Mouse (Mus musculus): ENCODE data around the gene Grhl1. TPM values are rescaled to one million over a fixed set of nuclear protein-coding genes. Genes with fewer than 3 reads are reported as not detected.

The Grhl1 gene
- polyA plus RNA-seq, 1 experiment from 2014 or later, result 0.37 TPM

GRCm38 (mm10) chr12:24654065-24654862, 82.2 kb downstream of the Grhl1 start:
- WGBS, result 88% methylated on average over 16 of the region's 16 CpGs
- Histone ChIP-seq H3K4me3 (ENCODE audit: low read depth, low read length) (no peak overlapping the region), H3K36me3 (ENCODE audit: control insufficient read depth, insufficient read depth) (peaks cover 53% of the 10 kb centered on the region), H3K27me3 (replicated peaks; ENCODE audit: control insufficient read depth, insufficient read depth, low read length) (no peaks in the 10 kb centered on the region), H3K27ac (ENCODE audit: low read depth, low read length) (no peak overlapping the region), H3K4me1 (replicated peaks; ENCODE audit: control insufficient read depth, insufficient read depth, low read length) (peaks cover 7% of the 10 kb centered on the region; the same call in 1 of the 2 replicates), H3K9me3 (ENCODE audit: control insufficient read depth) (no peaks in the 10 kb centered on the region), H3K9ac (ENCODE audit: low read depth, low read length) (no peak overlapping the region), H3K4me2 (replicated peaks; ENCODE audit: low read depth) (no peak overlapping the region)
- no peak for TF ChIP-seq CTCF (IDR thresholded peaks at IDR 0.05; ENCODE audit: low read depth)
- no peak for ATAC-seq

GRCm38 (mm10) chr12:24656436-24656835, 84.4 kb downstream of the Grhl1 start:
- H3K9me3 ChIP-seq (ENCODE audit: control insufficient read depth), result no peaks in the 10 kb centered on the region
- H3K36me3 ChIP-seq (ENCODE audit: control insufficient read depth, insufficient read depth), result peaks cover 68% of the 10 kb centered on the region
- WGBS, result 81% methylated on average over 3 of the region's 3 CpGs
- no peak overlapping the region for H3K4me2 ChIP-seq (replicated peaks; ENCODE audit: low read depth)
- no peaks in the 10 kb centered on the region for H3K4me1 ChIP-seq (replicated peaks; ENCODE audit: control insufficient read depth, insufficient read depth, low read length)
- H3K27ac ChIP-seq (ENCODE audit: low read depth, low read length), result no peak overlapping the region
- no peaks in the 10 kb centered on the region for H3K27me3 ChIP-seq (replicated peaks; ENCODE audit: control insufficient read depth, insufficient read depth, low read length)
- H3K4me3 ChIP-seq (ENCODE audit: low read depth, low read length), result no peak overlapping the region
- H3K9ac ChIP-seq (ENCODE audit: low read depth, low read length), result no peak overlapping the region
- TF ChIP-seq CTCF (IDR thresholded peaks at IDR 0.05; ENCODE audit: low read depth), result no peak
- ATAC-seq, result no peak

- no peaks in the 10 kb centered on the region for H3K4me1 ChIP-seq (replicated peaks; ENCODE audit: control insufficient read depth, insufficient read depth, low read length)
- ATAC-seq, result peak; percentile 53; the same call in 1 of the 2 replicates
- TF ChIP-seq CTCF (IDR thresholded peaks at IDR 0.05; ENCODE audit: low read depth), result no peak
- H3K4me3 ChIP-seq (ENCODE audit: low read depth, low read length), result no peak overlapping the region
- H3K36me3 ChIP-seq (ENCODE audit: control insufficient read depth, insufficient read depth), result peaks cover 68% of the 10 kb centered on the region
- H3K4me2 ChIP-seq (replicated peaks; ENCODE audit: low read depth), result no peak overlapping the region
- no peak overlapping the region for H3K9ac ChIP-seq (ENCODE audit: low read depth, low read length)
- no peaks in the 10 kb centered on the region for H3K9me3 ChIP-seq (ENCODE audit: control insufficient read depth)
- H3K27me3 ChIP-seq (replicated peaks; ENCODE audit: control insufficient read depth, insufficient read depth, low read length), result no peaks in the 10 kb centered on the region
- no peak overlapping the region for H3K27ac ChIP-seq (ENCODE audit: low read depth, low read length)
- WGBS, result 77% methylated on average over 4 of the region's 4 CpGs
These were observed 86.9 kb downstream of the Grhl1 start for GRCm38 (mm10) chr12:24658998-24659397.

- Histone ChIP-seq H3K4me1 (replicated peaks; ENCODE audit: control insufficient read depth, insufficient read depth, low read length) (no peaks in the 10 kb centered on the region), H3K4me3 (ENCODE audit: low read depth, low read length) (no peak overlapping the region), H3K9me3 (ENCODE audit: control insufficient read depth) (no peaks in the 10 kb centered on the region), H3K36me3 (ENCODE audit: control insufficient read depth, insufficient read depth) (peaks cover 59% of the 10 kb centered on the region), H3K27me3 (replicated peaks; ENCODE audit: control insufficient read depth, insufficient read depth, low read length) (no peaks in the 10 kb centered on the region), H3K27ac (ENCODE audit: low read depth, low read length) (no peak overlapping the region), H3K4me2 (replicated peaks; ENCODE audit: low read depth) (no peak overlapping the region), H3K9ac (ENCODE audit: low read depth, low read length) (no peak overlapping the region)
- 89% methylated on average over 9 of the region's 9 CpGs for WGBS
- ATAC-seq, result no peak
- no peak for TF ChIP-seq CTCF (IDR thresholded peaks at IDR 0.05; ENCODE audit: low read depth)
These were observed 87.8 kb downstream of the Grhl1 start for GRCm38 (mm10) chr12:24659923-24660322.

GRCm38 (mm10) chr12:24661100-24661499, 89.0 kb downstream of the Grhl1 start:
- Histone ChIP-seq H3K4me3 (ENCODE audit: low read depth, low read length) (no peak overlapping the region), H3K27ac (ENCODE audit: low read depth, low read length) (no peak overlapping the region), H3K27me3 (replicated peaks; ENCODE audit: control insufficient read depth, insufficient read depth, low read length) (no peaks in the 10 kb centered on the region), H3K36me3 (ENCODE audit: control insufficient read depth, insufficient read depth) (peaks cover 47% of the 10 kb centered on the region), H3K9ac (ENCODE audit: low read depth, low read length) (no peak overlapping the region), H3K9me3 (ENCODE audit: control insufficient read depth) (no peaks in the 10 kb centered on the region), H3K4me1 (replicated peaks; ENCODE audit: control insufficient read depth, insufficient read depth, low read length) (no peaks in the 10 kb centered on the region), H3K4me2 (replicated peaks; ENCODE audit: low read depth) (no peak overlapping the region)
- ATAC-seq, result no peak
- TF ChIP-seq CTCF (IDR thresholded peaks at IDR 0.05; ENCODE audit: low read depth), result no peak
- WGBS, result 78% methylated on average over 4 of the region's 4 CpGs

GRCm38 (mm10) chr12:24662131-24662530, 90.0 kb downstream of the Grhl1 start:
- TF ChIP-seq CTCF (IDR thresholded peaks at IDR 0.05; ENCODE audit: low read depth), result no peak
- Histone ChIP-seq H3K4me1 (replicated peaks; ENCODE audit: control insufficient read depth, insufficient read depth, low read length) (no peaks in the 10 kb centered on the region), H3K27me3 (replicated peaks; ENCODE audit: control insufficient read depth, insufficient read depth, low read length) (no peaks in the 10 kb centered on the region), H3K36me3 (ENCODE audit: control insufficient read depth, insufficient read depth) (peaks cover 38% of the 10 kb centered on the region), H3K27ac (ENCODE audit: low read depth, low read length) (no peak overlapping the region), H3K4me2 (replicated peaks; ENCODE audit: low read depth) (no peak overlapping the region), H3K9me3 (ENCODE audit: control insufficient read depth) (no peaks in the 10 kb centered on the region), H3K9ac (ENCODE audit: low read depth, low read length) (no peak overlapping the region), H3K4me3 (ENCODE audit: low read depth, low read length) (no peak overlapping the region)
- 81% methylated on average over 5 of the region's 5 CpGs for WGBS
- ATAC-seq, result no peak

Other genes starting within 250 kb of the Grhl1 start
- gene Taf1b, start 73.9 kb upstream of the Grhl1 start, polyA plus RNA-seq (2015; fragmentation: Nextera tagmentation; extraction: Ambion mirVana), result 10.3 and 10.4 TPM in 2 replicates
- 7.3 and 8.1 TPM in 2 replicates for gene Klf11, start 79.0 kb downstream of the Grhl1 start, polyA plus RNA-seq (2015; fragmentation: Nextera tagmentation; extraction: Ambion mirVana)
- 1.3 and 1.7 TPM in 2 replicates for gene Cys1, start 109.5 kb downstream of the Grhl1 start, polyA plus RNA-seq (2015; fragmentation: Nextera tagmentation; extraction: Ambion mirVana)
- 36.9 and 37.4 TPM in 2 replicates for gene Rrm2, start 136.0 kb downstream of the Grhl1 start, polyA plus RNA-seq (2015; fragmentation: Nextera tagmentation; extraction: Ambion mirVana)